Mouse (Mus musculus): ENCODE data around the gene Kank1. TPM values are rescaled to one million over a fixed set of nuclear protein-coding genes. Genes with fewer than 3 reads are reported as not detected.

The Kank1 gene
- polyA plus RNA-seq (2021; fragmentation: Nextera tagmentation): 4.6 and 5.2 TPM in 2 replicates
- long read RNA-seq, experiment 1, full-length matches to known transcripts: 1 of 29 reads
- long read RNA-seq, experiment 1, partial matches to known transcripts: 20 of 29 reads
- long read RNA-seq, experiment 1, other reads (novel, unspliced or antisense): 8 of 29 reads
- long read RNA-seq, experiment 2, partial matches to known transcripts: 3 of 4 reads
- long read RNA-seq, experiment 2, other reads (novel, unspliced or antisense): 1 of 4 reads

DNA sequence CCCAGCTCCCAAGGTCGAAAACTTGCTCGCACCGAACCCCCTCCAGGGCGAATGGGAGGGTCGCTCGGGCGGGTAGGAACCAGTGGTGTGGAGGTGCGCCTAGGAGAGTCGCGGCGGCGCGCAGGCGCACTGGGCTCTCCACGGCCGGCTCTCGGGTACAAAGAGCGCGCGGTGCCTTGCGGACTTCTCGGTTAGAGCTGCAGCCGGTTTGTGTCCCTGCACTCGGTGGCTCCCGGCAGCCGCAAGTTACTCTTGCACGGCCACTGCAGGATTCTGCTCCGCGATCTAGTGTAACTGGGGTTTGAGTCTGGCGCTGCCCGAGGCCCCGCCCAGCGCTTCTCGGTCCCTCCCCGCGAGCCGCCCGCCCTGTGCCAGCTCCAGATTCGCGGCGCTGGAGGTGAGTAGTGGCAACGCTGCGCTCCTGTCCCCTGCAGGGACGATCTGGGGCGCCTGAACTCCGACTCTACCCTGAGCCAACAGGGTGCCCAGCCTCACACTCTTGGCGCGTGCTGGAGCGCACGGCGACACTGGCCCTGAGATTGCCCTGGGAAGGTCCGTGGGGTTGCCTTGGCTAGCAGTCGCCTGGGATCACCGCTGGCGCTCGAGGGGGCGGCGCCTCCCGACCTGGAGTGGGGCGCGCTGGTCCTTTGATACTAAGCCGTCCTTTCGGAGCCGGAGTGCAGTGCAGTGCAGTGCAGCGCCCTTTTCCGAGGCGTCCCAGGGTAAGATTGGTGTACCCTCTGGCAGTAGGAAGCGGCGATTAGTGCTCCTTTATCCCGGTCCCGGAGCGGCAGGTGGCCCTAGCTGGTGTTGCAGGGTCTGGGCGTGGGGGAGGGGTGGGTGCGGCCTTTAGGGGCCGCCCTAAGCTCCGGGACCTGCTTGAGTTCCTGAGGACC is at the start of gene Kank1:
TSS of gene Kank1 (plus strand) at position 380 of the 896 bp plus-strand sequence.

Other genes starting within 250 kb of the Kank1 start
- 0.42 and 0.80 TPM in 2 replicates for gene Dock8, start 237.4 kb upstream of the Kank1 start, polyA plus RNA-seq (2021; fragmentation: Nextera tagmentation)

Measured in left cerebral cortex, adult 6 months (tissue).